Mouse (Mus musculus): ENCODE measurements around the gene Zfp708. TPM values are rescaled to one million over a fixed set of nuclear protein-coding genes. Genes with fewer than 3 reads are reported as not detected.
"Not testable (repeated sequence)": the region's sequence is repeated elsewhere in the genome, so short reads cannot be mapped to it uniquely, and the experiment has no call there.

Gene Zfp708
- total RNA-seq (2021), result under 1 TPM; 0.29 to 0.79 TPM
- polyA plus RNA-seq (2012; rRNA removed), result not detected in 2 replicates
- long read RNA-seq, partial matches to known transcripts, result 1 of 1 reads
- long read RNA-seq, other reads (novel, unspliced or antisense), result 0 of 1 reads

GRCm38 (mm10) chr13:67097876-67098275 is at the start of gene Zfp708:
Gene Zfp708 (minus strand): TSS chr13:67097976.
- no peak for DNase-seq

GRCm38 (mm10) chr13:67128038-67128721 is 30.4 kb upstream of the Zfp708 start:
- DNase-seq, result peak; percentile 88

GRCm38 (mm10) chr13:67127507-67127906 is 29.7 kb upstream of the Zfp708 start:
- not testable (repeated sequence) for DNase-seq

GRCm38 (mm10) chr13:67124460-67124859 is 26.7 kb upstream of the Zfp708 start:
- no peak for DNase-seq

GRCm38 (mm10) chr13:67121360-67121759 is 23.6 kb upstream of the Zfp708 start, which contains the start of gene Zfp759:
Gene Zfp759 (plus strand): TSS chr13:67121660.
- DNase-seq, result not testable (repeated sequence)

GRCm38 (mm10) chr13:67116163-67116562 is 18.4 kb upstream of the Zfp708 start, which contains the start of gene Rslcan18:
Gene Rslcan18 (minus strand): TSS chr13:67116263.
- not testable (repeated sequence) for DNase-seq

GRCm38 (mm10) chr13:67113287-67113686 is 15.5 kb upstream of the Zfp708 start:
- no peak for DNase-seq

- DNase-seq, result peak; percentile 32
Measured at GRCm38 (mm10) chr13:67112096-67112495, 14.3 kb upstream of the Zfp708 start.

GRCm38 (mm10) chr13:67108821-67109206 is 11.0 kb upstream of the Zfp708 start:
- DNase-seq, result no peak

- peak; percentile 92 for DNase-seq
Measured at GRCm38 (mm10) chr13:67108194-67108820, 10.5 kb upstream of the Zfp708 start, which contains the start of gene Gm28557. Gene Gm28557 (minus strand): TSS chr13:67108604.

- DNase-seq, result no peak
Measured at GRCm38 (mm10) chr13:67107681-67108080, 9.9 kb upstream of the Zfp708 start.

GRCm38 (mm10) chr13:67090154-67090553 is 7.6 kb downstream of the Zfp708 start:
- no peak for DNase-seq

GRCm38 (mm10) chr13:67081946-67082345 is 15.8 kb downstream of the Zfp708 start:
- DNase-seq, result no peak

- peak; percentile 91 for DNase-seq
Measured at GRCm38 (mm10) chr13:67081142-67081713, 16.5 kb downstream of the Zfp708 start.

GRCm38 (mm10) chr13:67077244-67077643 is 20.5 kb downstream of the Zfp708 start:
- DNase-seq, result no peak

GRCm38 (mm10) chr13:67072786-67073185 is 25.0 kb downstream of the Zfp708 start:
- no peak for DNase-seq

- DNase-seq, result no peak
Measured at GRCm38 (mm10) chr13:67065386-67065785, 32.4 kb downstream of the Zfp708 start.

- no peak for DNase-seq
Measured at GRCm38 (mm10) chr13:67062427-67062826, 35.3 kb downstream of the Zfp708 start.

- DNase-seq, result peak; percentile 94
Measured at GRCm38 (mm10) chr13:67060786-67061358, 36.9 kb downstream of the Zfp708 start, which contains the start of gene Zfp712. Gene Zfp712 (minus strand): TSS chr13:67061170.

GRCm38 (mm10) chr13:67060161-67060785 is 37.5 kb downstream of the Zfp708 start:
- DNase-seq, result no peak
